Mouse (Mus musculus) small intestine, adult 2 months (tissue): Measurements from ENCODE around the gene Polr2j.

ENCODE experiments used
- CTCF ChIP-seq: fragments of 200-500 bp; IDR thresholded peaks from 2 replicates; pipeline ENCODE4 v1.5.1; 2012; ENCODE audit warnings: low read depth, mild to moderate bottlenecking, control low read depth, inconsistent platforms, low read length, moderate library complexity, mixed read lengths; ENCODE audit not compliant: insufficient replicate concordance, insufficient read length; ENCODE audit errors: extremely low read depth
- POLR2A ChIP-seq: fragments of 200-500 bp; IDR thresholded peaks from 2 replicates; pipeline ENCODE4 v1.6.1; 2012; ENCODE audit warnings: low read depth, mild to moderate bottlenecking, control low read depth, inconsistent platforms, low read length, moderate library complexity

GRCm38 (mm10) chr5:136152365-136152764 is 35.9 kb downstream of the Polr2j start:
- TF ChIP-seq CTCF (no peak), POLR2A (no peak)
